Mouse (Mus musculus): Measurements from ENCODE around the gene F830045P16Rik.
A peak's percentile ranks its signal among the peaks of the same experiment; 100 is the strongest.
"Not testable (repeated sequence)": the region's sequence is repeated elsewhere in the genome, so short reads cannot be mapped to it uniquely, and the experiment has no call there.

F830045P16Rik gene

DNA sequence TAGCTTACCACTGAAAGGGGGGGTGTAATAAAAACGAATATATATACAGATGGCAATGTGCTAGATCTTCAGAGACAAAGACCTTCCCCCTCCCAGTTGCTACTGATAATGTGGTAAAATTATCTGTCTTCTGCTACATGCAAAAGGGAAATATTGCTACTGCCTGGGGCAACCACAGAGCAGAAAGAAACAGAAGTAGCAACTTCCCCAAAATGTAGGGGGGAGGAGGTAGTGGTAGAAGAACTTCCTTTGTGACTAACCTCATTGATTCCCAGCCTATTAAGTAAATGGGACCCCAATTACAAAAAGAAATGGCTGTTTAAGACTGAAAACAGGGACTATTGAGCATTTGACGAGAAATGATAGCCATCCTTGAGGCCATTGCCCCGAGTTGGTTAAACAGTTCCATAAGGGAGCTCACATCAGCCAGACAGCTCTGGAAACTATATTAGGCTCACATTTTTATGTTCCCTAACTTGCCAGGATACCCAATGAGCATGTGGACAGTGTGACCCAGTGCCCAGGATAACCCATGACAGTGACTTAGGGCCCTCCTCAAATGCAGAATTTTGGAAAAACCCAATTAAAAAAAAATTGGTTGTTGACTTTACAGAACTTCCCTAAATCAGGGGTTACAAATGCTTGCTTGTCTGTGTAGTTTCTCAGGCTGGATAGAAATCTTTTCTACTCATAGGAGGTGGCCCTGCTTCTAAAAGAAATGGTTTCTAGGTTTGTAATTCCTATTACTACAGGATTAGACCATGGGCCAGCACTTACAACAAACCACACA, 46.7 kb downstream of the F830045P16Rik start:
- DNase-seq (ENCODE audit: low spot score) = no peak

DNA sequence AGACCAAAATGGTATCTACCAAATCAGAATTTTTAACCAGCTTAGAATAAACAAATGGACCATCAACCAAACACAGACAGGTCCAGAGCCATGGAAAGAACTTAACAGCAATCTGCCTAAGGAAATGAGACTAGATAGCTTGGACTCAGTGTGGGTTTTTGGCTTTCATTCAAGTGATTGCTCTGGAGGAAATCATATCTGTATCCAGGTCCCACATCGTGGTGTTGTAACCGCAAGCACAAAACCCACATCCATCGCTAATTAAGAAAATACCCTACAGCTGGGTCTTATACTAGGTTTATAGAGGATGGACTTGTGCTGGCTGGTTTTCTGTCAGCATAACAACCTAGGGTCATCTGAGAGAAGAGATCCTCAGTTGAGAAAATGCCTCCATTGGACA, 53.3 kb downstream of the F830045P16Rik start:
- DNase-seq (ENCODE audit: low spot score) = no peak

DNA sequence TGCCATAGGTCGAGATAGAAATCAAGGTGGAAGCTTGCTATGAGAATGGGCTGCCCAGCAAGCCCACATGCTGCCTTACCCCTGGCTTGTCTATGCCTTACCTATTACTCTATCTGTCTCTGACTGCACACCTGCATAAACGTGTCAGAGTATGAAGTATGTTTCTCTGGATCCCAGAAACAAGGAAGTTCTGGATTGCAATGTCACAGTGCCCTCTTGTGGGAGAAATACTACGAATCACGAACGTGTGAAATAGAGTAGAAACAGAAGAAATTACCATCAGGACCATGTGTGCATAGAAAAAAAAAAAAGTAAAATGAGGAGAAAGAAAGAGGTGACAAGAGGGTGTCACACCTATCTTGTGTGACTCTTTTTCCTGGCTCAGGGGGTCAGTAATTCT, 64.5 kb downstream of the F830045P16Rik start:
- DNase-seq (ENCODE audit: low spot score) = no peak

DNA sequence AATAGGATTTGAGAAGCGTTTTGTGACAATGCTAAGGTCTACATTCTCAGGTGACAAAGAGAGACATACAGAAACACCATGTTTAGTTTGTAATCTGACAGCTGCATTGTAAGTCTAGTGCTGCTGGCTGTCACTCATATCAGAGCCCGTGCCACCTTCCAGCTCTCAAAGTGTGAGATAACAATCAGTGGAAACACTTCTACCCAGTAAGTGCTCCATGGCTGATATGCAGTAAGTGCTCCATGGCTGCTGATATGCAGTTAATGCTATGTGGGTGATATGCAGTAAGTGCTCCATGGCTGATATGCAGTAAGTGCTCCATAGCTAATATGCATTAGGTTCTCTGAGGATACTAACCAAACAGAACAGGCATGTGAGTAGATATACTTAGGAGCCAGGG, 65.6 kb downstream of the F830045P16Rik start:
- no peak for DNase-seq (ENCODE audit: low spot score)

DNA sequence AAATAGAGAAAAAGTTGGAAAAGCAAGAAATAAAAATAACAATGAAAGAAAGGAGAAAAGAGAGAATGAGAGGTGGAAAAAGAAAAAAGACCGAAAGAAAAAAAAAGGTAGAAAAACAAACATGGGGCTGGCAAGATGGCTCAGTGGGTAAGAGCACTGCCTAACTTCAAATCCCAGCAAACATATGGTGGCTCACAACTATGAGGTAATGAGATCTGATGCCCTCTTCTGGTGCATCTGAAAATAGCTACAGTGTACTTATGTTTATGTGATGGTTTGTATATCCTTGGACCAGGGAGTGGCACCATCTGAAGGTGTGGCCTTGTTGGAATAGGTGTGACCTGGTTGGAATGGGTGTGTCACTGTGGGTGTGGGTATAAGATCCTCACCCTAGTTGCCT, 97.6 kb downstream of the F830045P16Rik start:
- not testable (repeated sequence) for DNase-seq (ENCODE audit: low spot score)

DNA sequence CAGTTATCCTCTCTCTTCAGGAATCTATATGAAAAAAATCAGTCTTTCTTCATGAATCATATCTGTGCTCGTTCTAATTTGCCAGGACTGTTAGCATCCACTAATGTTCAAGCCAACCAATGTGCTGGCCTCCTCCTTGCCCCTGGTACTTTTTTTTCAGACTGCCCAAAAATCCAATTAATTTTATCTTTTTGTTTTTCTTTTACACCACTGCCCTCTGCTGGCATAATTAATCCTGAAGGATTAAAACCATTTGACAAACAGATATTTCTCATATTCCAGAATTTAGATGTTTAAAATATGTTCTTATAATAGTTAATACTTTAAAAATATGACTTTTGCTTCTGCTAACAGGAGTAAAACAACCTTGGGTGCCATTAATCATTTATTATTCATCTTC, 101.2 kb downstream of the F830045P16Rik start:
- no peak for DNase-seq (ENCODE audit: low spot score)

DNA sequence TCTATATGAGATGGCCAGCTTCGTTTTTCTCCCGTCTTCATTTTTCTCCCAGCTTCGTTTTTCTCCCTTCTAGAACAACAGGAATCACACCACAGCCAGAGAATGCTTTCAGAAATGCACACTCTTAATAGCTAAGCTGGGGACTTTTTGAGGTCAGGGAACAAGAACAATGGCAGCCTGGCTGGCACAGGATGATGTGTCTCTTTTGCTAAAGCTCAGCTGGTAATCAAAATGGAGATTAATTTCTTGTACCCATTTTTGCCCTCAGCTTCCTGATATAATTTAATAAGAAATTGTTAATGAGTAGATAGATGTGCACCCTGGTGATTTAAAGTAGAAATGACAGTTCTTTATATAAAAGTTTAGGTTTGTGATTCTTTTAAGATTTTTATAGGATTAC, 112.7 kb downstream of the F830045P16Rik start:
- no peak for DNase-seq (ENCODE audit: low spot score)

DNA sequence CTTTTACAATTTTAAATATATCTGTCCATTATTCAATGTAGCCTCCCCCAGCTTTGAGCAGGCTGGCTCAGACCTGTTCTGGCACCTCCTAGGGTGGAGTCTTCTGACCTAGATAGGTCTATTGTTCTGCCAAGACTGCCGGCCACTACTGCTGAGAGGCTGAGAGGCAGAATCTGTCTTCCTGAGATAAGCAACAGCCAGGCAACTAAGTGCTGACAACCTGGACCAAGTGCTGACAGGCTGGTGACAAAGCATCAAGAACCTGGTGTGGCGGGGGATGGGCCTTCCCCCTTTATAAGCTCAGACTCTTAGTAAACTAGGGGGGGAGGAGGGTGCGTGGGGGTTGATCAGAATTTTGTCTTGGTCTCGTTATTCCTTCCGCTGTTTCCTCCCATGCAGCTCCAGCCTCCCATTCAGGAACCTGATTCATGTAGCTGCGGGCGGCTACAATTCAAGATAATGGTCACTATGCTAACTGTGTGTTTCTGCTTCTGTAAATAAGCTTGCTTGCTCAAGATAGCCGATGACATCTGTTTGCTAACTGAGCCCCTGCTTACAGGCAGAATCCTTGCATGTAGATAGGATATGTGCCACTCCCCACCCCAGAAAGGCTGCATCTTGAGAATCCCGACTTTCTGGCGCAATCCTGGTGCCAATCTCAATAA, 115.4 kb downstream of the F830045P16Rik start:
- no peak for DNase-seq (ENCODE audit: low spot score)

DNA sequence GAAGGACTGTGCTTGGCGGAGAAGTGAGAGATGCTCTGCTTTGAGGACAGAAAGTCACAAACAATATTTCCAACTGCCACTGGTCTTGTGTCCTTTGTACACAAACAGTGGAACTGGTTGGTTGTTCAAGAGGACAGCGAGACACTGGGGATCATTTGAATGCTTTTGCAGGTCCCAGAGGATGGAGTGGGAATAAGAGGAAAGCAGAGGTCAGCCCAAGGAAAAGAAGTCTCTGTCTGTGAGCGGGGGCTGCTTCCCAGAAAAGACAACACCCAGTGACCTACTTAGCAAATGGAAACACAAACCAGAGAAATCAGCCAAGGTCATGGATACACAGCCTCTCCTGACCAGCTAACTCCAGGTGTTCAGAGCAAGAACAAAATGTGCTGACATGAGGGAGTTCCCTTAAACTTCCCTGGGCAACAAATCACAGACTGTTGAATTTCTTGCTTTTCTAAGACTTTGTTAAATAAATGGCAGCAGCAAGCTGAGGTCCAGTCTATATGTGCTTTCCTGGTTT, 117.0 kb downstream of the F830045P16Rik start:
- no peak for DNase-seq (ENCODE audit: low spot score)

DNA sequence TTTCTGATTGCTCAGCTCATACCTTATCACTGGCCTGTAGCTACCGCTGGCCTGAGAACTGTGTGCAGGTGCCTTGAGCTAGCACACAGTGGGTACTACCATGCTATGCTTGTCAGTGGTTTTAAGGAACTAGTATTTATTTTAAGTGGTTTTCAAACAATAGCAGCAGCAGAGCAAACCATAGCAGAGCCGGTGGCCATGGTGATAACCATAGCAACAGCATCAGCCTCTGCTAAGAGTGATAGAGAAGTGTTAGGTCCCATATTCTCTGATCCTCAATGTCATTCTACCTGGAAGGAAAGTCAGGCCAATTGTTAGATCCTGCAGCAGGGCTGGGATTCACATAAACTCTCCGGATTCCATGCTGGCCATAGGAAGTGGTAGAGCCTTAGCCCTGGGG, 121.8 kb downstream of the F830045P16Rik start:
- no peak for DNase-seq (ENCODE audit: low spot score)

DNA sequence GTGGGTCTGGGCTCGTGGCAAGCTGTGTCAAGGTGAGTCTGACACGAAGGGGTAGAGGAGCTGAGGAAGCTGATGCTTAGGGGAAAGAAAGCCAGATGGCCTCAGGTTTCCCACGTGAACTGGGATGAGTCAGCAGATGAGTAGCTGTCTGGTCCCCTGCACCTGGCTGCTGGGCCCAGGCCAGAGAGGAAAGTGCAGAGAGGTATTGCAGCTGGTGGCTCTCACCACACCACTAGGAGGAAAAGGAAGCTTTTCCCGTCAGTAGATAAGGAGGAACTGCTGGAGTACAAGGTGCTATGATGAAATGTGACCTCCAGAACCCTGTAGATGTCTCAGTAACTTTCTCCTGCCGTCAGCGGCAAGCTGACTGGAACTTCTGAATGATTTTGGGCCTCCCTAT, 122.9 kb downstream of the F830045P16Rik start:
- no peak for DNase-seq (ENCODE audit: low spot score)

DNA sequence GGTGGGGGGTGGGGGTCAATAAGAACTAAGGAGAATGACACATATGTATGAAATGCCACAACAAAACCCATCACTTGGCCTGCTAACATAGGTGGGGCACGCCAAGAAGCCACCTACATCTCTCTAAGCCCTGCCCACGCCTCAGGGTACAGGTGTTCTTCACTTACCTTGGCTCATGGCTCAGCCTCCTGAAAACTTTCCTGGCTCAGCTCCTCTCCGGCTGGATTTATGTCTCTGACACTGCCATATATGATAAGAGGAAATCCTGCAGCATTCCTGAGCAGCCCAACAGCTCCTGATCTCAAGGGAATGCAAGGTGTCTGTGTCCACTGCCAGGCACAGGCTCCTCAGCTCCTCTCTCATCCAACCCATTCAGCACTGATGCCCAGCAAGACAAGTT, 124.8 kb downstream of the F830045P16Rik start:
- DNase-seq (ENCODE audit: low spot score) = no peak

DNA sequence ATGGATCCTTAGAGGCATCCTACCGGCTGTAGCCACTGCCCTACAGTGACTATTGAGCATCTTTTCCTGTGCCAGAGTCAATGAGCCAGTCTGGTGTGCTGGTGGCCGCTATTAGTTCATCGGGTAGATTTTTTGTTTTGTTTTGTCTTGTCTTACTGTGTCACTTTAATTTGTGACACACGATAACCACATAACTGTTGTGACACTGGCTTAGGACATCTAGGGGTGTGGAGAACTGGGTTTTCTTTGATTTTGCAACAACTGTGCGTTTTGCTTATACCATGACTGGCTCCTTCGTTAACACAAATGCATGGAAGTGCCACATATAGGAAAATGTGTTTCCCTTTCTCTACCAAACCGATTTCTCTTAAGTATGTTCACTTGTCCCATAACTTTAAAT, 126.1 kb downstream of the F830045P16Rik start:
- DNase-seq (ENCODE audit: low spot score) = no peak

DNA sequence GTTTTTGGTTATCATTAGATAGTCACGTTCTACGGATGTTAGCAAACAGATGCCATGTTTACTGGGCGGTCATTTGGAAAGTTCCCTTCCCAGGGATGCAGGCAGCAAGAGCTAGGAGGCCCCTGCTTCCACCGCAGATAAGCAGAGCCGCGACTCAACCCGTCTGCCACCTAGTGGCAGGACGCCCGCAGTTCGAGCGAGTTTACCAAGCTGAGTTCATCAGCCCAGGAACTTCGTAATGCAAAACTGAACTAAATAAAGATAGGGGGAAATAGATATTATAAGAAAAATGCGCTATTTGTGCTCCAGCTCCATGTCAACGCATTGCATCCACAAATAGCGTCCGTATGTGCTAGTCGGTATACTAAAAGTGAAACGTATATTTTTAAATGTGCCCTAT, 127.9 kb downstream of the F830045P16Rik start:
- peak; percentile 30 for DNase-seq (ENCODE audit: low spot score)
